ENCODE assay signal across 22 mouse cellular contexts in the genomic region with DNA sequence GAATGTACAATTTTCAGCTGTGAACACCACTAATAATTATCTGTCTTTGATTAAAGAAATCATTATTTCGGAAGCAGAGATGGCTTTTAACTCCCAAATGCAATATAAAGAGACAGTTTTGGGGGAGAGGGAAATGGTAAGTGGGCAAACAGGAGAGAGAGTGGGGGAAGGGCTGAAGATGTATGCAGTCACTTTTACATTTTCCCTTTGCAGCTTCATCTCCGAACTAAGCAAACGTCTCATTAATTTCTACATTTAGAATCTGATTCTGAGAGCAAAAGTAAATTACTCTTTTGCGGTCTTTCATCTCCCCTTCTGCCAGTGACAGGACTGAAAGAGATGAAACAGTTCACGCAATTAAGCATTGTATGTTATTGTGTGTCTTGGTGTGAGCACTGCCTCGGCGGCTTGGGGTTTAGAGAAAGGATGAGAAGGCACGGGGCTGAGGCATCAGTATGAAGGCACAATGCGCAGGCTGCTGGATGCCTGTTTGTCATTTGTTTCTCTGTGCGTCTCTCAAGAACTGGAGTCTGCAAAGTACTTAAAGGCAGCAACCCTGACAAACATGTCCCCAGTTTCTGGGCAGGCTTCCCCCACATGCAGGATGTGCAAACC.
DNase-seq lines count a peak whose midpoint lies in the region; ATAC-seq lines count a peak whose summit lies in the region.
"Had no signal": no experiment of that assay in that cellular context is flagged by ENCODE, and none has a peak within 500 bp of the region (broad histone marks: within the 10 kb centered on the region; RNA-seq: fewer than 3 reads in every experiment).

No protein-coding gene starts in this region.

- H3K4me3 ChIP-seq in midbrain, embryonic 11.5 days (ENCODE audit: low read depth, low read length) = no peak overlapping the region
- H3K4me3 ChIP-seq in midbrain, embryonic 10.5 days = no peak overlapping the region
- H3K4me3 ChIP-seq in hindbrain, embryonic 16.5 days (ENCODE audit: low read length) = no peak overlapping the region
- peak overlapping the region; percentile 7; the same call in 1 of the 2 replicates for H3K4me3 ChIP-seq in neural tube, embryonic 13.5 days
- H3K4me3 ChIP-seq: heart, adult 2 months; heart, embryonic 15.5 days; limb, embryonic 10.5 days had no signal

- ATAC-seq in midbrain, embryonic 11.5 days (ENCODE audit: low FRiP score) = no peak
- no peak for ATAC-seq in hindbrain, embryonic 16.5 days
- ATAC-seq in neural tube, embryonic 13.5 days (ENCODE audit: low read depth) = no peak; the same call in 1 of the 2 replicates

- 56% methylated on average over 10 of the region's 10 CpGs for WGBS in midbrain, embryonic 11.5 days
- WGBS in midbrain, embryonic 10.5 days = 70% methylated on average over 10 of the region's 10 CpGs
- 34% methylated on average over 10 of the region's 10 CpGs for WGBS in hindbrain, embryonic 16.5 days
- WGBS in neural tube, embryonic 13.5 days = 36% methylated on average over 10 of the region's 10 CpGs

- no peaks in the 10 kb centered on the region for H3K9me3 ChIP-seq in midbrain, embryonic 11.5 days (ENCODE audit: control insufficient read depth, low read length)
- no peaks in the 10 kb centered on the region for H3K9me3 ChIP-seq in midbrain, embryonic 10.5 days (replicated peaks)
- no peaks in the 10 kb centered on the region for H3K9me3 ChIP-seq in hindbrain, embryonic 16.5 days (ENCODE audit: control insufficient read depth, low read length)
- no peaks in the 10 kb centered on the region for H3K9me3 ChIP-seq in neural tube, embryonic 13.5 days
- H3K9me3 ChIP-seq: heart, embryonic 15.5 days; limb, embryonic 10.5 days had no signal

- H3K27me3 ChIP-seq in midbrain, embryonic 11.5 days (ENCODE audit: control insufficient read depth, insufficient read depth, low read length) = no peaks in the 10 kb centered on the region
- H3K27me3 ChIP-seq in midbrain, embryonic 10.5 days (ENCODE audit: low read depth, poor library complexity, severe bottlenecking) = no peaks in the 10 kb centered on the region
- no peaks in the 10 kb centered on the region for H3K27me3 ChIP-seq in hindbrain, embryonic 16.5 days (replicated peaks; ENCODE audit: control insufficient read depth, insufficient read depth, low read length)
- no peaks in the 10 kb centered on the region for H3K27me3 ChIP-seq in neural tube, embryonic 13.5 days
- H3K27me3 ChIP-seq: CH12.LX; heart, embryonic 15.5 days had no signal

- no peaks in the 10 kb centered on the region for H3K36me3 ChIP-seq in midbrain, embryonic 11.5 days (ENCODE audit: control insufficient read depth, insufficient read depth, low read length)
- no peaks in the 10 kb centered on the region for H3K36me3 ChIP-seq in midbrain, embryonic 10.5 days
- H3K36me3 ChIP-seq in hindbrain, embryonic 16.5 days (ENCODE audit: control insufficient read depth, insufficient read depth, low read length) = no peaks in the 10 kb centered on the region
- H3K36me3 ChIP-seq in neural tube, embryonic 13.5 days = no peaks in the 10 kb centered on the region
- H3K36me3 ChIP-seq: heart, embryonic 15.5 days; limb, embryonic 10.5 days had no signal

- peak; percentile 7 for DNase-seq in embryo, embryonic 11 days
- no peak for DNase-seq in embryo, embryonic 9.5 days (ENCODE audit: extremely low spot score)
- peak; percentile 82 for DNase-seq in midbrain, embryonic 11.5 days (ENCODE audit: low spot score, missing footprints)
- DNase-seq in midbrain, embryonic 10.5 days (ENCODE audit: low spot score) = no peak
- DNase-seq in adrenal gland, adult 8-10 months = no peak
- DNase-seq in retina, postnatal 1 day = no peak
- DNase-seq: adrenal gland, adult 2 months; cerebellum, adult 11 months; cerebellum, postnatal 14 days; gastrocnemius, postnatal 14 days; heart, adult 2 months; kidney, adult 2 months; kidney, postnatal 36 days; lung, adult 2 months; lung, postnatal 4 days; right cerebral cortex, adult 18-20 months had no signal

- H3K4me2 ChIP-seq in midbrain, embryonic 11.5 days = 0 out of 2 replicates have a peak overlapping the region, but pooled peaks have one; percentile 8
- H3K4me2 ChIP-seq in hindbrain, embryonic 16.5 days (ENCODE audit: low read length) = peak overlapping the region; percentile 40
- peak overlapping the region; percentile 44 for H3K4me2 ChIP-seq in neural tube, embryonic 13.5 days
- H3K4me2 ChIP-seq: heart, embryonic 15.5 days; liver, embryonic 11.5 days had no signal

- no peak overlapping the region for H3K27ac ChIP-seq in midbrain, embryonic 11.5 days (ENCODE audit: low read depth, low read length)
- H3K27ac ChIP-seq in midbrain, embryonic 10.5 days (replicated peaks) = no peak overlapping the region
- H3K27ac ChIP-seq in hindbrain, embryonic 16.5 days (ENCODE audit: low read depth, low read length) = no peak overlapping the region
- no peak overlapping the region; the same call in 1 of the 2 replicates for H3K27ac ChIP-seq in neural tube, embryonic 13.5 days (replicated peaks)
- H3K27ac ChIP-seq: heart, adult 2 months; heart, embryonic 15.5 days; limb, embryonic 10.5 days had no signal

- H3K4me1 ChIP-seq in midbrain, embryonic 11.5 days (ENCODE audit: control insufficient read depth, insufficient read depth, low read length) = no peaks in the 10 kb centered on the region
- H3K4me1 ChIP-seq in midbrain, embryonic 10.5 days = peaks cover 9% of the 10 kb centered on the region
- peaks cover 11% of the 10 kb centered on the region for H3K4me1 ChIP-seq in hindbrain, embryonic 16.5 days (ENCODE audit: control insufficient read depth, insufficient read depth, low read depth, low read length)
- H3K4me1 ChIP-seq in neural tube, embryonic 13.5 days (replicated peaks) = peaks cover 14% of the 10 kb centered on the region
- H3K4me1 ChIP-seq: heart, embryonic 15.5 days; limb, embryonic 10.5 days had no signal

- H3K9ac ChIP-seq in midbrain, embryonic 11.5 days (ENCODE audit: low read length) = no peak overlapping the region
- H3K9ac ChIP-seq in hindbrain, embryonic 16.5 days (ENCODE audit: low read depth, low read length) = no peak overlapping the region
- H3K9ac ChIP-seq in neural tube, embryonic 13.5 days = 0 out of 2 replicates have a peak overlapping the region, but pooled peaks have one; percentile 22
- H3K9ac ChIP-seq: heart, embryonic 15.5 days had no signal

Comparison
In these comparisons a context has a peak if more than half of its experiments do, and no peak if none do; other contexts are left out.
1. DNase-seq: peak in embryo, embryonic 11 days (single experiment) and midbrain, embryonic 11.5 days (single experiment); none in embryo, embryonic 9.5 days (single experiment), midbrain, embryonic 10.5 days (single experiment), adrenal gland, adult 8-10 months (single experiment) and retina, postnatal 1 day (single experiment).
2. Peak in every context shown above with its lines, with median percentiles within 50 percentile points of each other: H3K4me2 ChIP-seq.